Mouse (Mus musculus): ENCODE data around the gene Egln3. TPM values are rescaled to one million over a fixed set of nuclear protein-coding genes. Genes with fewer than 3 reads are reported as not detected.

Egln3 gene
- polyA plus RNA-seq, 1 experiment: 14.7 TPM

- no peak for DNase-seq (ENCODE audit: extremely low spot score in 1 of 2, low spot score in 1 of 2)
These were observed 40.5 kb downstream of the Egln3 start for GRCm38 (mm10) chr12:54163166-54163565.

GRCm38 (mm10) chr12:54162637-54163131, 41.0 kb downstream of the Egln3 start:
- DNase-seq (ENCODE audit: extremely low spot score in 1 of 2, low spot score in 1 of 2): peak in 1 of 2 experiments; percentile 11

- DNase-seq (ENCODE audit: extremely low spot score in 1 of 2, low spot score in 1 of 2): no peak
These were observed 42.0 kb downstream of the Egln3 start for GRCm38 (mm10) chr12:54161468-54162202.

- no peak for DNase-seq (ENCODE audit: extremely low spot score in 1 of 2, low spot score in 1 of 2)
These were observed 43.4 kb downstream of the Egln3 start for GRCm38 (mm10) chr12:54160279-54160678.

- no peak for DNase-seq (ENCODE audit: extremely low spot score in 1 of 2, low spot score in 1 of 2)
These were observed 48.9 kb downstream of the Egln3 start for GRCm38 (mm10) chr12:54154771-54155170.

- no peak for DNase-seq (ENCODE audit: extremely low spot score in 1 of 2, low spot score in 1 of 2)
These were observed 56.6 kb downstream of the Egln3 start for GRCm38 (mm10) chr12:54146943-54147556.
